Mouse (Mus musculus): ENCODE results near the gene Fcrl6.

Gene Fcrl6

DNA sequence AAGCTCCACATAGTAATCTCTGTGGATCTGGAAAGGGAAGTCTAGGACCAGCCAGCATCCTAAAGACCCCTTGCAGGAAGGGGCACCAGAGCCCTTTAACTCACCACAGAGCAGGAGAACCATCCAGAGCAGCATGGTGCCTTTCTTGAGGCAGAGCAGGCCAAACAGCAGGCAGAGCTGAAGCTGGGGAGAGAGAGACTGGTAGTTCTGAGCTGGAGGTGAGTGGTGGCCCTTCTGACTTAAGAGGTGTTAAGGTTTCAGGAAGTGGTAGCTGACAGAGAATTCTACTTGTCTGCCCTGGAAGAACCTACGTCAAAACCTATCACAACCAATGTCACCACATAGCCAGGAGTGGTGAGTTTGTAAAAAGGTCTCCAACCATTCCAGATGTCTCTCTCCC is at the start of gene Fcrl6:
Gene Fcrl6, minus strand, starts transcription at position 226 of the 400 bp plus-strand sequence.
- CTCF ChIA-PET: no interaction called here

DNA sequence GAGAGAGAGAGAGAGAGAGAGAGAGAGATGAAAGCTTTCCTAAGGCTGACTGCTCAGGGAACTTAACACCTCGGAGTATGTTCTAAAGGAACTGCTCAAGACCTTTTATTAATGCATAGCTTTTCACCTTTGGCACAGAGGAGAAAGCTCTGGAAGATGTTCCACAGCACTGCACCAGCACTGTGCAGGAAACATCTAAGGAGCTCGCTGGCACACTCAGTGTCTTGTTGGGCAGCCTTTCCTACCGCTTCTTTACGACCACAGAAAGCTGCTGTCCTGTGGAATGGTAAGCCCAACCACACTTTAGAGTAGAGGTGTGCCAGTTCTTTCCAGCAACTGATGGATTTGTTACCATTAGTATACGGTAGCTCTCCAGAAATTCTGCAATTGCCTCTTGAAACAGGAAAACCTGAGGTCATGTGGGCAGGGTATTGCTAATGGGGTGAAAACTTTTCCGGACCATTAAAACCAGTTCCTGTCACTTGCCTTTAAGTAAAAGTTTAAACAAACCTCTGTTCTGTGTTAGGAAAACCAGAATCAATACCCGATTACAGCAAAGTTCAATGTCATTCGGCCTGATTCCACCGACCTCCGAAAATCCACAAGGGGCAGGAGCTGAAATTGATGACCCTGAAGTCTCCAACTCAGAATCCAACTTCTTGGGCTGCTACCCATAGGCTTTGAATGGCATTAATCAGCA is 49.1 kb upstream of the Fcrl6 start:
- CTCF ChIA-PET: no interaction called here

DNA sequence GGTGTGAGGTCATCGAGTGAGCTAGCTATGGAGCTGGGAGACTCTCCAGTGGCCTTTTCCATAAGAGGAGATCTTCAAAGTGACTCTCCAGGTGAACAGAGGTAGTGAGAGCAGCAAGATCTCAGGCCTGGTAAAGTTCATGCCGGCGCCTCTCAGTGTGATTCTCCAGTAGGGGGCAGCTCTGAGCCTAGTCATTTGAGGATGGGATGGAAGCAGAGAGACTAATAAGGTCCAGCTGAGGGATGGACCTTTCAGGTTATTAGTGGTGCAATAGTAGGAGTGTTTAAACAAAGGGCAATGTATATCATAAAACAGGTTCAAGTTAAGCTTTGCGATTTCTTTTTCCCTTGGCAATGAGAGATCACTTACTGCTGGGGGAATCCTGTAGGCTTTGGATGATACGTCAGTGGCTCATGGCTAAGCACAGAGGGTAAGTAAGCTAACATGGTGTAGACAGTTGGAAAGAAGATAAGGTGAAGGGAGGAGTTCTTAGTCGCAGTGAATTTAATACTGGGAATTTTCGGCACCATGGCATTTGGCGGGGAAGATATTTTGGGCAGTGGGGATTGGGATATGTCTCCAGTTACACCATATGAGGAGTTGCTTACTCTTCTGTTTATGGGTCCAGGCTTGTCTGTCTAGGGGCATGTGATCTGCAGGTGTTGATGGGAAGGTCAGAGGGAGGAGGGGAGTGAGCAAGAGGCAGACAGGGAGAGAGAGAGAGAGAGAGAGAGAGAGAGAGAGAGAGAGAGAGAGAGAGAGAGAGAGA is 48.4 kb upstream of the Fcrl6 start:
- CTCF ChIA-PET: no interaction called here

DNA sequence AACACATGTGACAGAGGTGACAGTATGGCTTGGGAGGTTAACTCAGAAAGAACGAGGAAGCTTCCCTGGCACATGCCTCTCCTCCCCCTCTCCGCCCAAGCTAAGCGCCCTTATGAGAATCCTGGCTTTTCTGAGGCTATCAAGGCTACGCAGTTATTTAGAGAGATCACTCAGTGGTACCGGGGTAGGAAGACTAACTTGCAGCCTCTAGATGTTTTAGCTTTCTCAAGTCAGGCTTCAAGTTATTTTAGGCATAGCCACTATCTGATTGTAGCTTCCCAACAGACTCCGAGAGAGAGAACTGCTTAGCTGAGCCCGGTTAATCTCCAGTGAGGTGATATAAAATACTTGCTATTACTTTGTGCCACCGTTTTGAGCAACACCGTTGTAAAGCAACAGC is 47.0 kb upstream of the Fcrl6 start:
- CTCF ChIA-PET: interaction anchor here (0.6 kb wide), 2 partner anchors 32 to 222 kb away, joined by 4 to 5 read pairs; no protein-coding TSS in a partner anchor

DNA sequence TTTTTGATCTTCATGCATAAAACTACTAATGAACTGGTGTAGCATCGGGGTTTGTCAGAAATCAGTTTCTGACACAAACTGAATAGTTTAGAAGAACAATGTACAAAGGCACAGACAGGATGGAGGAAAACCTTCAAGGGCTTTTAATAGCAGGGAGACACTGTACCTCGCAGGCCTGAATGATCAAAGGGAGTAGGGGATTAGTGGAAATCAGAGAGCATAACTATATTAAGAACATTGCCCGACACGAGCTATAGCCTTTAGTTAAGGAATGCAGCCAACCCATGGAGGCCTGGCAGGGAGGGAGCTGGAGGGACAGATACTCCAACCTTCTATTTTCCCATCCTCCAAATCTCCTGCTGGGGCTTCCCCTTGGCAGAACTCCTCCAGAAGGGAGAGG is 44.9 kb upstream of the Fcrl6 start:
- CTCF ChIA-PET: no interaction called here

DNA sequence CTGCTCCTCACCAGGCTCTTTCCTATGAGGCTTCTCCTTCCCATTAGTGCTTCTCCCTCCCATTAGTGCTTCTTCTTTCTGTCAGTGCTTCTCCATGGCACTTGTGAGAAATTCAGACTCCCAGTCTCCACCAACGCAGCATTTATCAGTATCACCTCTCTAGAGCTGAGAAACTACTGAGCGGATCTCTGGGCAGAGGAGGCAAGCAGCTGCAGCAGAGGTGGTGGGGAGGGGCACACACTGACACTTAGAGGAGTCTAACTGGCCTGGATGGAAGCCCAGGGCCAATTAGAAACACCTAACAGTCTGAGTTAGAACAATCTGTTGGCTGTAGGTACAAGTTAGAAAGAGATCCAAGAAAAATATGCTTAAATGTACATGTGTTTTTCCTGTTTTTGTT is 36.4 kb upstream of the Fcrl6 start:
- CTCF ChIA-PET: no interaction called here

DNA sequence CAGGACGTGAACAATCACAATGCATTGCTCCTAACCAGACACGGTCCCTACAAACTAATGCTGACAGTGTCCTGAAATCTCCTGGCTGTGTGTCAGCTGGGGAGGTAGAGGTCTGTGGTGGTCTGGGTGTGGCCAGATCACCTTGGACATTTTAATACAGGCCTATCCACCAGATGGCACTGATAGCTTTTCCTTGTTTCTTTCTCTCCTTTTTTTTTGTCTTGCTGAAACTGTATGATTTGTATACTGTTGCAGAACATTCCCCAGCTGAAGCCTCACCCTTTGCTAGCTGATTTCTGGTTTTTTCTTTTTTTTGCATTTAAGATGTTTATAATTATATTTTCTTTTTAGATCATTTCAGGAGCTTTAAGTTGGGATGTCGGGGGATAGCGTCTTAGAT is 35.5 kb upstream of the Fcrl6 start:
- CTCF ChIA-PET: interaction anchor here (0.7 kb wide), 1 partner anchor 13 kb away, joined by 3 read pairs; no protein-coding TSS in a partner anchor

DNA sequence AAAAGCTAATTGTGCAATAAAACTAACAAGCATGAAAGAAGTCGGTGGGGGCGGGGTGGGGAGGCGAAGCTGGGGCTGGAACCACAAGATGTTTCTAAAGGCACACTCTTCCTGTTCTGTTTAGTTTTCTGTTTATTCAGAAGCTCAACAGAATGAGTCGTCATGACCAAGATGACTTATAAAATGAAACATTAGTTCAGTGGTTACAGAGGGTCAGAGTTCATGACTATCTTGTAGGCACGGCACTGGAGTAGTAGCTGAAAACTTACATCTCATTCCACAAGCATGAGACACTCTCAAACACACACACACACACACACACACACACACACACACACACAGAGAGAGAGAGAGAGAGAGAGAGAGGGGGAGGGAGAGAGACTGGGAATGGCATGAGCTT is 33.9 kb upstream of the Fcrl6 start:
- CTCF ChIA-PET: no interaction called here

DNA sequence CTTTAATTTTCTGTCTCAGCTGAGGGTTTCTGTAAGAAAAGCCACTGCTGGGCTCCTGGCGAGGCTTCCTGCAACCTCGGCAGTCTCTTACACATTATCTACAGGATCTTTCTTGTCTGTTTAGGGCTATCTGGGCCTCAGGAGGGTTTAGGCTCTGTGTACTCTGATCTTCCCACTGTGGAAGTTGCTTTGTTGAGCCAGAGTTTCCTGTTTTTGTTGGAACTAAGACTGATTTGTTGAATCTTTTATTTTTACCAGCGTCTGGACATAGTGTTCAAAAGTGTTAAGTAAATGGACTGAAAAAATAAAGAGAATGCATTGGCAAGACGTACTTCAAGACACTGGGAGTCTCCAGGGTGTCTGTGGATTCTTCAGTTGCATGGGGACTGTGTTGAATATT is 32.9 kb upstream of the Fcrl6 start:
- CTCF ChIA-PET: no interaction called here

DNA sequence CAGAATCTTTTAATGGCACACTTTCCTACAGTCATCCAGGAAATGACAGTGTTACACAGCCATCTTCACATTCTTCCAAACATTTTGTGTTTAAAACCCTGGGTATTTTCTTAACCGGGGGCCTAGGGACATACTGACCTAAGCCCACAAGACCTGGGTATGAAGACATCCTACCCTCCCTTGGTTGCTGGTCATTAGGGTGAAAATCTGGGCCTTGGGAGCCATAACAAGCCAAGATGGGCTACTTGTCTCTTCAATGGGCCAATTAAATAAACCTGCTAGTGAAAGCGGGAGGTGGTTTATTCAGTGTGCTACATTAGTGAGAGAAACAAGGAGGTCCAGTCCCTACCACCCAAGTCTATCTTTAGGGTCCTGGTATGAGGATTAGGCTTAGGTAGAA is 31.8 kb upstream of the Fcrl6 start:
- CTCF ChIA-PET: interaction anchor here (0.6 to 1.4 kb wide), 3 partner anchors 15 to 106 kb away, joined by 5 to 6 read pairs (median 6); no protein-coding TSS in a partner anchor

DNA sequence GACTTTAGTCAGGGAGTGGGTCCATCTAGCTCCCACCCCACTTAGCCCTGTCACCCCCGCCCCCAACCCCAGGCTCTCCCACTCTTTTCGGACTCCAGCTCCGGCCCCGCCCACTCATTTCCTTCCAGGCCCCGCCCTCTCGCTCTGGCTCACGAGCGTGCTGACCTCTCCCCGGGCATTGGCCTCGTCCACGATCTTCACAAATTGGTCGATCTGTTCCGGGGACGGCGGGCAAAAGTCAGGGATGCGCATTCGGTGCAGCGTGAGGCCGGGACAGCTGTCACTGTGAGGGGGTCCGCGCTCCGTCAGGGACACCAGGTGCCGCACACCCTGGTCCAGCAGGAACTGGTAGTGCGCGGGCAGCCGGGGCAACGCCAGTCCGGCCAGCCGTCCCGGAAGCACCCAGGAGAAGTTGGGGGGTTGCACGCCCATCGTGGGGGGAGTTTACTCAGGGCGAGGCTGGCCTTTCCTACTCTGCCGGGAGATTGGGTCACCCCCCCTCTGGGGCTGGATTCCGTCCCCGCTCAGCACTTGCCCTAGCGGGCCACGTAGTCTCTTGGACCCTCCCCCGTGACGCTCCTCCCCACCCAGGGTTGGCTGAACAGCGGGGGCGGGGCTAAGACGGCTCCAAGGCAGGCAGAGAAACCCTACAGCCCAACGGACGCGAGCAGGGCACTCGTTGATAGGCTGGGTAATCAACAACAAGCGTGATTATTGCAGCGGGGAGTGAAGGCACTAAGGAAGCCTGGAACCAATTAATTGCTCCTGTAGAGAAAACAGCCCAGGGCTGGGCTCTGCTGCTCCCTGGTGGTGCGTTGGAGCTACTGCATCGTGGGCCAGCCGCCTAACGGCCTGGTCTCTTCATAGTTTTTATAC is 30.3 kb upstream of the Fcrl6 start, which contains the start of gene Dusp23:
Gene Dusp23, minus strand, starts transcription at position 512 of the 876 bp plus-strand sequence.
- CTCF ChIA-PET: interaction anchor here (0.7 to 1.4 kb wide), 5 partner anchors 12 to 1912 kb away, joined by 3 to 6 read pairs (median 3); partner anchors contain the start of gene Tagln2

DNA sequence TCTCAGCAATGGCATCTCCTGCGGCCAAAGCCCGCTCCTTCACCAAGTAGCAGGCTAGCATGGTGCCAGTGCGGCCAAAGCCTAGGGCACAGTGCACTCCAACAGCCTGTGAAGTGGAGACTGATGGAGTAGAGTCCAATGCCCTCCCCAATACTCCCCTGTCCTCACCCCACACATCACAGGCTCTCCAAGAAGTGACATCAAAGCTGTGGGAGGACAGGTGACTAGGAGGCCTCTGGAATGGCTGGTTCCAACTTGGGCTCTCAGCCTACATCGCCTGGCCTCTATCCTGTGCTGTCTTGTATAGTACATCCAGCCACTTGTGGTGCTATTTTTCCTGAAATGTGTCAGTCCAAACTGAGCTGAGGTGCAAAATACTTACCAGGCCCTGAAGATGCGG is 29.4 kb upstream of the Fcrl6 start:
- CTCF ChIA-PET: interaction anchor here (0.9 kb wide), 1 partner anchor 11 kb away, joined by 3 read pairs; no protein-coding TSS in a partner anchor

DNA sequence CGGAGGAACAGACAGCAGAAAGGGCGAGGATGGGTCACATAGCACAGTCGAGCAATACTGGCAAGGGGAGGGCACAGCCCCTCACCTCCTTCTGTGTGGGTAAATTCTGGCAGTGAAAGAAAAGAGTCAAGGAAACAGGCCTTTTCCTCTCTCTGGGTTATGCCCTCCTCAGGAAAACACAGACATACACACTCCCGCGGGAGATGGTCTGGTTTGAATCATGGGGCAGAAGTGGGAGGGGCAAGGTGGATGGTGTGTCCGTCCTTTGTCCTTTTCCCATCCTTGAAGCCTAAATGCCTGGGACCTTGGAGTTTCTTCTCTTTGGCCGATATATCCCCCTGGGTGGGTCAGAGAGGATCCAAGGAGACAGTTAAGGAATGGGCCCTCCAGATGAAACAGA is 27.5 kb upstream of the Fcrl6 start:
- CTCF ChIA-PET: no interaction called here

DNA sequence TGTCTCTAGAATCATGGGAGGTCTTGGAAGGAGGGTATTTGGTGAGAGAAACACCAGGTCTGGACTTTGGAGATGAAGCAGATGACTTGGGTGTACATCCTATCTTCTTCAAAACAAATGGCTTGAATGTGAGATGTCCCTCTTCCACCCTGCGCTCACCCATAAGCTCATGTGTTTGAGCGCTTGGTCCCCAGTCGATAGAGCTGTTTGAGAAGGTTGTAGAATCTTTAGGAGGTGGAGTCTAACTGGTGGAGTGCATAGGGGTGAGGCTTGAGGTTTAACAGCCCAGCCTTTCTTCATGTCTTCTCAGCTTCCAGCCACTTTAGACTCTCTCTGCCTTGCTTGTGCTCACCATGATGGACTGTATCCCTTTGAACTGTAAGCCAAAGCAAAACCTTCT is 24.0 kb upstream of the Fcrl6 start:
- CTCF ChIA-PET: interaction anchor here (0.7 kb wide), 1 partner anchor 1886 kb away, joined by 4 read pairs; no protein-coding TSS in a partner anchor

DNA sequence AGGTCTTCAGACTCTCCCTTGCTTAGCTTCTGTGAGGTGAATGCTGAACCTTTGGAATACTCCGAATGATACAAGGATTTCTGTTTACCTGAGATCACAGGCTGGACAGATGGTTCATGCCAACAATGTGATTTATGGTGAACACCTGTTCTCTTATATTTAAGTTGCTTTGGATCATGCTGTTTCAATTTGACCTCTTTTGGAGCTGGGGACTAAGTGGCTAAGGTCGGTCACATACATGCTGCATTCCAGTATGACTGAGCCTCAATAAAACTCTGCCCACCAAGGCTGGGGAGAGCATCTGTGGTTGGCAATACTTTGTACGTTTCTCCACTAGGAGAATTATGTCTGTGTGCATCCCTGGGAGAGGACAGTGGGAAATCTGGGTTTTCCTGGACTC is 21.7 kb upstream of the Fcrl6 start:
- CTCF ChIA-PET: interaction anchor here (0.6 kb wide), 1 partner anchor 14 kb away, joined by 3 read pairs; no protein-coding TSS in a partner anchor

DNA sequence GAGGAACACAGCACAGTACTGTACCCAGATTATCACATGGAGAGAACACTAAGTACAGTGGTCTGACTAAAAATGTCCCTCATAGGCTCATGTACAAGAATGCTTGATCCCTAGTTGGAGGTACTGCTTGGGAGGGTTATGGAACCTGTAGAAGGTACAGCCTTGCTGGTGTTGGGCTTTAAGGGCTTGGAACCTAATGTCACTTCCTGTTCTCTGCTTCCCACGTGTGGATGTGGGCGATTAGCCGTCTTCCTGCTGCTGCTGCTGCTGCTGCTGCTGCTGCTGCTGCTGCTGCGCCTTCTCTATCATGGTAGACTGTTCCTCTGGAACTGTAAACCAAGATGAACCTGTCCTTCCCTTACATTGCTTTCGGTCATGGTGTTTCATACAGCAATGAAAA is 21.2 kb upstream of the Fcrl6 start:
- CTCF ChIA-PET: no interaction called here

DNA sequence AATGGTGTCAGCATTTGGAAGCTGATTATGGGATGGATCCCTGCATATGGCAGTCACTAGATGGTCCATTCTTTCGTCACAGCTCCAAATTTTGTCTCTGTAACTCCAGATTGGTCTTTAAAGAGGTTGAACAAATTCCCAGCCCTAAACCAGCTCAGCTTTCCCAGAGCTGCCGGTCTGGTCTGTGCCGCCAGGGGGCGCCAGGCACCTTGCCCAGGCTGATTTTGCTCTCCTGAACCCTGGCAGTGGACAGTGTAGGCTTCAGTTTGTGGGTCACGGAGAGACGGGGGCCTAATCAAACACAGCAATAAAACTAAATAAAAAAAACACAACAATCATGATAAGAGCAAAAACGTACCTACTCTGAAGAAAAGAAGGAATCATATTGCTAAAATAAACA is 16.9 kb upstream of the Fcrl6 start:
- CTCF ChIA-PET: interaction anchor here (1.4 kb wide), 1 partner anchor 14 kb away, joined by 5 read pairs; no protein-coding TSS in a partner anchor

DNA sequence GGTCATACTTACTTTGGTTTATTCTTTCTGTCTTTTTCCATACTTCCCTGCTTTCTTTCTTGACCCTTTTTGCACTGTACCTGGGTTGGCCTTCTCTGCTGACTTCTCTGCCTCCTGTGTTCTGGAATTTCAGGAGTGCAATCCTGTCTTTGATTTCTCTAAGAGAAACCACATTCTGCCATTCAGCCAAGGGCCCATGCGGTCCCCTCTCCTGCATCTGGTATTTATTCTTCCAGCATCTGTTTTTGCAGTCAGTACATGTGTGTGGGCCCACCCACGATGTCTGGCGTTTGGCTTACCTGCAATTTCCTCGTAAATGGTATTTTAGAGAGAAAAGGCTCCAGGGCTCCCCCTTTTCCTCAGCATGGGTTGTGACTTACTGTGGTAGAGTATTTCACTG is 15.8 kb upstream of the Fcrl6 start:
- CTCF ChIA-PET: no interaction called here

DNA sequence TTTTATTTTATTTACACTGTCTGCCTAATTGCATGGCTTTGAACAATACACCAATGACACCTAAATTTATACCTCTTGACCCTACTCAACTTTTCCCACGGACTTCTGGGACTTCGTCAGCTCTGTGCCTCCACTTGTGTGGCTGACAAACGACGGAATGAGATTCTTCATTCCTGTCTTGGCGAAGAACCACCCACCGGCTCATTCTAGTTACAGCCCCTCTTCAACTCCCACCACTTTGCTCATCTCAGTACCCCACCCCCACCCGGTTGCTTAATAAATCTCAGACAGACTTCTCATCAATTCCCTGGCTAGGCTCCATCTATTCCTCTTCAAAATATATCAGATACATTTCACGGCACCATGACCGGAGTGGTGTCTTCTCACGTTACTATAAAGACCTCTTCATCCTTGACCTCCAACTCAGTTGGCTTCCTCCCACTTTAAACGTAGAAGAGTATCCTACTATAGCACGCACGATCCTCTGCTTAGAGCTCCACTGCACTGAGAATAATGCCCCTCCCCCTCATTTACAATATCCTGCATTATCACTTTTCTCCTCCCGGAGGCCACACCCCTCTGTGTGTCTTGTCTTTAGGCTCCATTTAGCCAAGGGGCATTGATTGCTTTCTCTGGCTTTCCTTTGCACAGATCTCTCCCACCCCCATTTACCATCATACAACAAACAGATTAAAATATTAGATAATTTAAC is 15.2 kb upstream of the Fcrl6 start:
- CTCF ChIA-PET: no interaction called here

DNA sequence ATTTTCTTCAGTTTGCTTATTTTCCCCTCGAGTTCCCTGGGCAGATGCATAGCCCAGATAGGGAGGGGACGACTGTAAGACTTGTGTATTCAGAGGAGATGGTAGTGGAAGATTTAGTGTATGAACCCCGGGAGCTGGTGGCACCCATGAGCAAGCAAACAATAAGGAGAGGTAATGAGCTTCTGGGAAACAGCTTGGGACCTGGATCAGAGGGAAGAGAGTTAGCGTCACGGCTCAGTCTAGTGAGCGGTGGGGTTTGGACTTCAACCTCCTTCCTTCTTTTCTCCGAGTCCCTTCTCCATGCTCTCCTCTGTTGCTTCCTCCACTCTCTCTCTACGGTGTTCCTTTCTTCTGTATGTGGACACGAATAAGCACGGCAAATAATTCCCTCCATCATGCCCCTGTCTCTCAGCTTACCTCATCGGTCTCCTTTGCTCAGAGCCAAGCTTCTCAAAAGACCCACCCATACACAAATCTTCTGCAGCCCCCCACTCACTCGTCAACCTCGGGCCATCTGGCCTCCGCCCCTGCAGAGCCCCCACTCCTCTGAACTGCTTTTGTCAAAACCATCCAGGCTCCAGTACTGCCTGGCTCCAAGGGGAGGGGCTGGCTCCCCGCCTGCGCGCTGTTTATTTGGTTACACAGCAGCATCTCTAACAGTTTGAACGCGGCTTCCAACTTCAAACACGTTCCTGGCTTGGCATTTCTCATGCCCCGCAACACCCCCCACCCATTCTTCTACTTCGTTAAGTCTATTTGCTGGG is 14.4 kb upstream of the Fcrl6 start:
- CTCF ChIA-PET: no interaction called here

DNA sequence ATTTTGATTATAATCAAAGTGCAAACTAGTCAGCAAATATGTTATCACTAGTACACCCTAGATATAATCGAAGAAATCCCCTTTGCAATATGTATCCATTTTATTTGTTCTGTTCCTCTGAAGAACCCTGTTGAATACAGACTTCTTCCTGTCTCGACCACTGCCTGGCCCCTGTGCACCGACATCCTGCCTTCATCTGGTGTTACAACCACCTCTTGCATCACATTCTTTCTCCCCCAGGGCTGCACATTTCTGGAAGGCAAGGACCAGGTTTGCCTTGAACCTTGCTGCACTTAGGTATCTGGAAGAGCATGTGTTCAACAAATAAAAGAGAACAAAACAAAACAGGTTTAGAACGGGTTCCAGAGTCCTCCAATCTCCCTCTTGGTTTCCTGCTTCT is 13.1 kb upstream of the Fcrl6 start:
- CTCF ChIA-PET: no interaction called here

Measured in spleen, embryonic (tissue).